Mouse (Mus musculus) neural tube, postnatal 0 days (tissue): Measurements from ENCODE around the gene Cxcl10. TPM values are rescaled to one million over a fixed set of nuclear protein-coding genes. Genes with fewer than 3 reads are reported as not detected.

Experiments
- polyA plus RNA-seq: library from polyadenylated mRNA; unstranded; fragments of >200 nt; fragmentation: Nextera tagmentation; extraction: Ambion mirVana; gene quantifications from 2 replicates; pipeline ENCODE4 v1.2.1, GENCODE M21; 2015

Gene Cxcl10
- polyA plus RNA-seq, result 0.23 and 1.2 TPM in 2 replicates

DNA sequence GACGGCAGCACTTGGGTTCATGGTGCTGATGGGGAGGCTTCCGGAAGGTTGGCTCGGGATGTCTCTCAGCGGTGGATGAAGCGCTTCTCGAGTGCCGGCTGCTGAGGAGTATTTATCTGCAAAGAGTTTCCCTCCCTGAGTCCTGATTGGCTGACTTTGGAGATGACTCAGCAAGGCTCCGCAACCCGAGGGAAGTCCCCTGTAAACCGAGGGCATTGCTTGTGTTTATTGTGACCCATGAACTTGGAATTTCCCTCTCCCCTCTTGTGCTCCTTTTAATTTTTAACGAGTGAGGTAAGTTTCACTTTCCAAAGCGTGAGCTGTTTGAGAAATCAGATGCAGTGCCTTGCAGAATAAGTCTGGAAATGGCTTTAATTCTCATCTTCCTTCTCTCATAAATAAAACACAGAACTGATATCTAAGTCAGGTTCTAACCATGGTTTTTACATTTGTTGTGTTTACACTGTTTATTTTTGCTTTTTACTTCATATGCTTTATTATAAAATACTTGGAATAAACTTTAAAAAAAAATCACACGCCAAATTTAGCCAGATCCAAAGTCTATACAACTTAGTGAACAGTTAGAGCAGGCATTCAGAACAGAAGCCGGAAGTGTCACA, at the start of gene Cxcl10:
Gene Cxcl10, minus strand, starts transcription at position 96 of the 620 bp plus-strand sequence.

DNA sequence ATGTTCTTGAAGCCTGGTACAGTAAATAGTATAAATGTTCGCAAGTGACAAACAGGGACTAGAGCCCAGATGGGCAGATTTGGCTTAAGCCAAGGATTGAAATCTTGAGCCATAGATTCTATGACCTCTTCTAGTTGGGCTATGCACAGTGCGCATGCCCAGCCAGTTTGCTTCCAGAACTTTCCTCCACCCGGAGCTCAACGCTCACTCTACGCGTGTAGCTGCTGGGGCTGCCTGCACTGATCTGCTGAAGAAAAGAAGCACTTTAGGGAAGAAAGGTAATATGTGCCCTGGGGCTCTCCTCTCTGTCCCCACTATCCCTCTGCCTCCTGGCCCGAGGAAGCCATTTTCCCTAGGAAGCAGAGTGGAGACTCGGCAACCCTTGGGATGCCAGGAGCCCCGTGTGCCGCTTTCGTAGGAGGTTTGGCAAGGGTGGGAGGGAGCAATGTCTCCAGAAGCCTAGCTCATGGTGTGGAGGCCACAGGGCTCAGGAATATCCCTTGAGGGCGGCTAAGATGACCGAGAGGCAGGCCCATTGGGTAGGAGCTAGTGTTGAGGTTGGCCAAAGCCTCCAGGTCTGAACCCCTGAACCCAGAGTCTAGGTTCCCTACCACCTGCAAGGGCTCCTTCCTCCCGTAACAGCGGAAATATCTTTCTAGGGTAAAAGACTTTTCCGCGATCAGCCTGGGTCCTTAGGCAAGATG, 16.9 kb downstream of the Cxcl10 start, which contains the start of gene Art3:
Gene Art3, plus strand, starts transcription at position 193 of the 704 bp plus-strand sequence.

DNA sequence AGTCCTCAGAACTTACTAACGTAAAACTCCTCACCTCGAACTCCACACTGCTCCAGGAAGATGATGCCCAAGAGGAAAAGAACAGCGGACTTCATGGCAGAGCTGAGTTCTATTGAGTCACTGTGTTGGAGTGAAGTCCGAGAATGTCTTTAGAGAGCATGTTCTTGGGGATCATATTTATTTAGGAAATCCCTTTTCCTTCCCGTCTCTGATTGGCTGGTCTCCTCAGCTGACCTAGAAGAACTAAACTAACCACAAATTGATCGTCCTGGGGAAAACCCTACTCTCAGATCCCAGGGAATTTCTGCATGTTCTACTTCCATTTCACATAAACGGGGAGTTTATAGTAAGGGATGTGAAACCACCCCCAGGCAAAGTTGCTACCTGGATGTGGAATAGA, 20.8 kb downstream of the Cxcl10 start, which contains the start of gene Cxcl9:
Gene Cxcl9, minus strand, starts transcription at position 151 of the 400 bp plus-strand sequence.

DNA sequence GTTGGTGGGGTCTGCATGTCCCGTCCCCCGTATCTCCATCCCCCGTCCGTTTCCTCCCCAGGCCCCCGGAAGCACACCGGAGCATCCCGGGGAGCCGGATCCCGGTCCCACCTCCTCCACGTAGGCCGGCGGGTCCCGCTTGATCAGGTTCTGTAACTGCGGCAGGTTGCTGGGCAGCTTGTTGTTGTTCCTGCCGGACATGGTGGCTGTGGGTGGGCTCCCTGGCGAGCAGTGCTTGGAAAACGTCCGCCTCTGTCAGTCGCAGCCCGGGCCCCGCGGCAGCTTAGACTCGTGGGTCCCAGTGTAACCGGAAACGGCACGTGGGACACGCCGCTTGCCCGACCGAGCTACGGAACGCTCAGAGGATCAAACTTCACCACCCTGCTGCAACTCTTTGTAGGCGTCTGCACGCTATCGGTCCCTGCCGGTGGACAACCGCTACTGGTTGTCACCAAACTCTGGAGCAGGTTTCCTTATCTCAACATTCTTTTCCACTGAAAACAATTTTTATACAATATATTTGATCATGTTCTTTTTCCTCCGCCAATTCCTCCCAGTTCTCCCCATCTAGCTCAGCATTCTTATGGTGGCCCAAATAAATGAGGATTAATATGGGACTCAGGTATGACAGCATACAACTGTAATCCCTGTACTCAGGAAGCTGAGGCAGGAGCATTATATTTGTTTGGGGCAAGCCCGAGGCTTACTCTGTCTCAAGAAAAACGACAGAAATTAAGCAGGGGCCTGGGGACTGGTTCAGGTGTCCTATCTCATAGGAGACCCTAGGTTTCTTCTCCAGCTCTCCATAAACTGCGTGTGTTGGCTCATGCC, 38.8 kb downstream of the Cxcl10 start, which contains the start of gene Sdad1:
Gene Sdad1, minus strand, starts transcription at position 799 of the 831 bp plus-strand sequence.

Other genes with a start within 250 kb of the Cxcl10 start
- gene Uso1, start 211.0 kb downstream of the Cxcl10 start, polyA plus RNA-seq, result 31.0 and 31.7 TPM in 2 replicates
- not detected in 2 replicates for gene U90926, start 133.5 kb downstream of the Cxcl10 start, polyA plus RNA-seq
- gene Ppef2, start 92.6 kb downstream of the Cxcl10 start, polyA plus RNA-seq, result 0.37 and 0.50 TPM in 2 replicates
- gene Naaa, start 70.7 kb downstream of the Cxcl10 start, polyA plus RNA-seq, result 29.1 and 32.1 TPM in 2 replicates
- 25.6 and 26.0 TPM in 2 replicates for gene Sdad1, start 38.4 kb downstream of the Cxcl10 start, polyA plus RNA-seq
- not detected in 2 replicates for gene Cxcl9, start 20.8 kb downstream of the Cxcl10 start, polyA plus RNA-seq
- 30.3 and 31.2 TPM in 2 replicates for gene Art3, start 17.1 kb downstream of the Cxcl10 start, polyA plus RNA-seq
- 34.7 and 37.5 TPM in 2 replicates for gene Nup54, start 86.3 kb upstream of the Cxcl10 start, polyA plus RNA-seq
- 22.1 and 24.1 TPM in 2 replicates for gene Scarb2, start 157.9 kb upstream of the Cxcl10 start, polyA plus RNA-seq
- gene Fam47e, start 206.2 kb upstream of the Cxcl10 start, polyA plus RNA-seq, result 1.8 and 2.2 TPM in 2 replicates